Mouse (Mus musculus): ENCODE measurements around the gene Actn1. TPM values are rescaled to one million over a fixed set of nuclear protein-coding genes. Genes with fewer than 3 reads are reported as not detected.

Gene Actn1
- polyA plus RNA-seq, 1 experiment from 2014 or later: 15.9 TPM

Other genes with a start within 250 kb of the Actn1 start
- gene Zfp36l1, start 147.4 kb downstream of the Actn1 start, polyA plus RNA-seq (2016; fragmentation: Nextera tagmentation; extraction: Ambion mirVana): 23.9 and 24.2 TPM in 2 replicates
- gene Dcaf5, start 176.2 kb upstream of the Actn1 start, polyA plus RNA-seq (2016; fragmentation: Nextera tagmentation; extraction: Ambion mirVana): 5.1 and 5.6 TPM in 2 replicates
- gene Exd2, start 202.7 kb upstream of the Actn1 start, polyA plus RNA-seq (2016; fragmentation: Nextera tagmentation; extraction: Ambion mirVana): 10.6 and 10.9 TPM in 2 replicates